In genomic region chr16:12775876-12776275, GRCm38 (mm10) we compare ENCODE assay signal across 18 mouse cellular contexts.
"Had no signal": no experiment of that assay in that cellular context is flagged by ENCODE, and none has a peak within 500 bp of the region (broad histone marks: within the 10 kb centered on the region; RNA-seq: fewer than 3 reads in every experiment).

No protein-coding gene starts in this region.

- H3K9me3 ChIP-seq: midbrain, embryonic 10.5 days; midbrain, embryonic 12.5 days; neural tube, embryonic 13.5 days; neural tube, embryonic 15.5 days had no signal

- H3K27ac ChIP-seq: midbrain, embryonic 10.5 days; midbrain, embryonic 12.5 days; neural tube, embryonic 13.5 days; neural tube, embryonic 15.5 days had no signal

- H3K4me1 ChIP-seq: midbrain, embryonic 10.5 days; midbrain, embryonic 12.5 days; neural tube, embryonic 13.5 days; neural tube, embryonic 15.5 days had no signal

- H3K27me3 ChIP-seq: midbrain, embryonic 12.5 days; neural tube, embryonic 13.5 days; neural tube, embryonic 15.5 days had no signal

- H3K36me3 ChIP-seq: midbrain, embryonic 10.5 days; midbrain, embryonic 12.5 days; neural tube, embryonic 13.5 days; neural tube, embryonic 15.5 days had no signal

- H3K9ac ChIP-seq: lung, embryonic 14.5 days; midbrain, embryonic 12.5 days; neural tube, embryonic 13.5 days; neural tube, embryonic 15.5 days had no signal

- H3K4me3 ChIP-seq: midbrain, embryonic 10.5 days; midbrain, embryonic 12.5 days; myocyte; neural tube, embryonic 13.5 days; neural tube, embryonic 15.5 days had no signal

- DNase-seq: lung, adult 18-20 months; lung, embryonic 14.5 days; lung, postnatal 10 days; lung, postnatal 4 days; midbrain, embryonic 14.5 days; retina, postnatal 1 day; right cerebral cortex, adult 18-20 months; right cerebral cortex, postnatal 25 days; right cerebral cortex, postnatal 4 days; spleen, adult 18-20 months; thymus, adult 18-20 months; thymus, postnatal 14 days; thymus, postnatal 36 days had no signal
